ENCODE assay signal across 12 mouse cellular contexts in the genomic region with DNA sequence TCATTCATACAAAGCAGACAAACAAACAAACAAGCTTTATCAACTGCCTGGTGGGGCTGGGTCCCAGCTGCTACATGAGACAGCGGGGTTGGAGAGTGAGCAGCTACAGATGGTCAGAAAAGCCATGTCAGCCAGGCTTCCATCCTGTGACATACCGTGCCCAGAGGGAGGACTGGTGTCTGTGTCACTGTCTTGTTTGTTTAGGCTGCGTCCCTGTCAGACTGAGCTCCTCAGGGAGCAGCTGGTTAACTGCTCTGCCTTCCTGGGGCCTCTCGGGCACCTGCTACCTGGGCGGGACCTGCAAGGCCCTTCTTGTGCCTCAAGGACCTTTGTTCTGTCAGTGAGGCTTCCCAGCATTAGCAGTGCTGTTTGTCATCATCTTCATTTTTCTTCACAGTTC. TPM values are rescaled to one million over a fixed set of nuclear protein-coding genes. Genes with fewer than 3 reads are reported as not detected.
A peak's percentile ranks its signal among the peaks of the same experiment; 100 is the strongest.
DNase-seq lines count a peak whose midpoint lies in the region; ATAC-seq lines count a peak whose summit lies in the region.
"Had no signal": no experiment of that assay in that cellular context is flagged by ENCODE, and none has a peak within 500 bp of the region (broad histone marks: within the 10 kb centered on the region; RNA-seq: fewer than 3 reads in every experiment).

No protein-coding gene starts in this region.

- H3K4me2 ChIP-seq in forebrain, embryonic 14.5 days (ENCODE audit: low read length): no peak overlapping the region
- H3K4me2 ChIP-seq in embryonic facial prominence, embryonic 15.5 days (replicated peaks): no peak overlapping the region
- no peak overlapping the region for H3K4me2 ChIP-seq in liver, embryonic 12.5 days
- H3K4me2 ChIP-seq: stomach, embryonic 15.5 days had no signal

- H3K36me3 ChIP-seq in forebrain, embryonic 14.5 days (ENCODE audit: control insufficient read depth, insufficient read depth, low read length): peaks cover 10% of the 10 kb centered on the region; the same call in 1 of the 2 replicates
- H3K36me3 ChIP-seq in forebrain, embryonic 10.5 days (replicated peaks): peaks cover 30% of the 10 kb centered on the region
- H3K36me3 ChIP-seq in embryonic facial prominence, embryonic 15.5 days: peaks cover 4% of the 10 kb centered on the region; the same call in 1 of the 2 replicates
- peaks cover 10% of the 10 kb centered on the region for H3K36me3 ChIP-seq in liver, embryonic 12.5 days
- H3K36me3 ChIP-seq: stomach, embryonic 15.5 days had no signal

- no peak overlapping the region for H3K4me3 ChIP-seq in forebrain, embryonic 14.5 days (ENCODE audit: low read depth, low read length)
- no peak overlapping the region for H3K4me3 ChIP-seq in forebrain, embryonic 10.5 days
- no peak overlapping the region for H3K4me3 ChIP-seq in embryonic facial prominence, embryonic 15.5 days (replicated peaks)
- no peak overlapping the region for H3K4me3 ChIP-seq in liver, embryonic 12.5 days
- H3K4me3 ChIP-seq: stomach, embryonic 15.5 days had no signal

- H3K27ac ChIP-seq in forebrain, embryonic 14.5 days (ENCODE audit: low read depth, low read length): no peak overlapping the region
- no peak overlapping the region for H3K27ac ChIP-seq in forebrain, embryonic 10.5 days
- H3K27ac ChIP-seq in embryonic facial prominence, embryonic 15.5 days (replicated peaks): no peak overlapping the region
- no peak overlapping the region for H3K27ac ChIP-seq in liver, embryonic 12.5 days
- H3K27ac ChIP-seq: liver, embryonic 14.5 days; stomach, embryonic 15.5 days had no signal

- no peaks in the 10 kb centered on the region for H3K4me1 ChIP-seq in forebrain, embryonic 14.5 days (ENCODE audit: control insufficient read depth, insufficient read depth, low read length)
- H3K4me1 ChIP-seq in forebrain, embryonic 10.5 days: peaks cover 24% of the 10 kb centered on the region
- no peaks in the 10 kb centered on the region for H3K4me1 ChIP-seq in embryonic facial prominence, embryonic 15.5 days
- peaks cover 73% of the 10 kb centered on the region for H3K4me1 ChIP-seq in liver, embryonic 12.5 days
- H3K4me1 ChIP-seq: stomach, embryonic 15.5 days had no signal

- no peak overlapping the region for H3K9ac ChIP-seq in forebrain, embryonic 14.5 days (ENCODE audit: low read length)
- no peak overlapping the region for H3K9ac ChIP-seq in embryonic facial prominence, embryonic 15.5 days
- H3K9ac ChIP-seq in liver, embryonic 12.5 days: no peak overlapping the region
- H3K9ac ChIP-seq: liver, embryonic 14.5 days; stomach, embryonic 15.5 days had no signal

- peak; percentile 11 for DNase-seq in forebrain, embryonic 14.5 days (ENCODE audit: low spot score)
- no peak for DNase-seq in forebrain, embryonic 10.5 days (ENCODE audit: extremely low spot score, low spot score)
- peak; percentile 22 to 56 for DNase-seq in kidney, postnatal 36 days
- no peak for DNase-seq in adrenal gland, adult (ENCODE audit: inconsistent age in 2 of 2, low spot score in 1 of 2)
- no peak for DNase-seq in thymus, postnatal 10 days (ENCODE audit: low spot score in 2 of 2)
- DNase-seq: adrenal gland, adult 8-10 months; layer of hippocampus, adult 9-11 months had no signal

- WGBS in forebrain, embryonic 14.5 days: 56% methylated on average over 5 of the region's 5 CpGs
- 70% methylated on average over 5 of the region's 5 CpGs for WGBS in forebrain, embryonic 10.5 days
- WGBS in embryonic facial prominence, embryonic 15.5 days: 55% methylated on average over 5 of the region's 5 CpGs
- 69% methylated on average over 5 of the region's 5 CpGs for WGBS in liver, embryonic 12.5 days (ENCODE audit: insufficient replicate concordance)

- no peak for ATAC-seq in forebrain, embryonic 14.5 days
- peak; percentile 82 for ATAC-seq in cerebellum, adult (ENCODE audit: insufficient number of reproducible peaks, low FRiP score, low TSS enrichment)
- peak; percentile 76 for ATAC-seq in embryonic facial prominence, embryonic 15.5 days (ENCODE audit: insufficient number of reproducible peaks, low FRiP score, low TSS enrichment, low read depth)
- no peak for ATAC-seq in liver, embryonic 12.5 days

- no peaks in the 10 kb centered on the region for H3K27me3 ChIP-seq in forebrain, embryonic 14.5 days (replicated peaks; ENCODE audit: control insufficient read depth, insufficient read depth, low read length)
- peaks cover 24% of the 10 kb centered on the region for H3K27me3 ChIP-seq in forebrain, embryonic 10.5 days (ENCODE audit: poor library complexity, severe bottlenecking)
- no peaks in the 10 kb centered on the region for H3K27me3 ChIP-seq in embryonic facial prominence, embryonic 15.5 days
- H3K27me3 ChIP-seq in liver, embryonic 12.5 days (replicated peaks): no peaks in the 10 kb centered on the region
- H3K27me3 ChIP-seq: stomach, embryonic 15.5 days had no signal

- no peaks in the 10 kb centered on the region for H3K9me3 ChIP-seq in forebrain, embryonic 14.5 days (replicated peaks; ENCODE audit: control insufficient read depth, low read length)
- H3K9me3 ChIP-seq in forebrain, embryonic 10.5 days: no peaks in the 10 kb centered on the region
- H3K9me3 ChIP-seq in embryonic facial prominence, embryonic 15.5 days (replicated peaks): no peaks in the 10 kb centered on the region
- H3K9me3 ChIP-seq in liver, embryonic 12.5 days (replicated peaks): no peaks in the 10 kb centered on the region
- H3K9me3 ChIP-seq: stomach, embryonic 15.5 days had no signal

RNA-seq across cellular contexts. Expression of gene Hacd2, which starts 28.8 kb away (rescaled TPM):
- 19.8 and 32.1 TPM in 2 replicates for polyA plus RNA-seq in forebrain, embryonic 14.5 days (2014; fragmentation: Nextera tagmentation; extraction: Ambion mirVana)
- polyA plus RNA-seq in forebrain, embryonic 10.5 days (2016; fragmentation: Nextera tagmentation; extraction: Ambion mirVana): 69.8 and 94.8 TPM in 2 replicates
- polyA plus RNA-seq in embryonic facial prominence, embryonic 15.5 days (2015; fragmentation: Nextera tagmentation; extraction: Ambion mirVana): 116 and 120 TPM in 2 replicates
- 81.7 and 82.9 TPM in 2 replicates for polyA plus RNA-seq in liver, embryonic 12.5 days (2016; fragmentation: Nextera tagmentation; extraction: Ambion mirVana)

Comparison
In these comparisons a context has a peak if more than half of its experiments do, and no peak if none do; other contexts are left out.
1. DNase-seq: peak in forebrain, embryonic 14.5 days (single experiment) and kidney, postnatal 36 days (2 of 2); none in forebrain, embryonic 10.5 days (single experiment), adrenal gland, adult (0 of 2) and thymus, postnatal 10 days (0 of 2).
2. ATAC-seq: peak in cerebellum, adult (single experiment) and embryonic facial prominence, embryonic 15.5 days (single experiment); none in forebrain, embryonic 14.5 days (single experiment) and liver, embryonic 12.5 days (single experiment).